Mouse (Mus musculus): ENCODE data around the gene Zbtb20. TPM values are rescaled to one million over a fixed set of nuclear protein-coding genes. Genes with fewer than 3 reads are reported as not detected.

Gene Zbtb20
- total and polyA plus RNA-seq, 3 experiments, result 1.8 to 18.1 (median 6.6) TPM

DNA sequence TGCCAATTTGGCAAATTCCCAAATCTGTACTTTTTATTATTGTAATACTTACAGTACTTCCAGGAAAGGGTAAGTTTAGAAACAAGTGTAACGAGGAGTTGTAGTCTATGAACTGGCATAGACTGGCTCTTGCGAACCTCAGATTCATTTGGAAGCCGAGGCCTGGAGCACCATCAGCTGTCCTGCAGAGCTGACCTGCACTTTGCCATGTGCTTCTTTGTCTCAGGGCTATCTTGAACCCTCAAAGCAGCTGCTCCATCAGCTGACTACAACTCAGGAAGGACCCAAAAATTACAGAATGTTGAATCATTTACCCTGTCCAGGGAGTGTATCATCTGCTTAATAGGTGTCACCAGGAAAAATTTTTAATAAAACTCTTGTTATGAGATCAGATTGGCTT is 448.3 kb downstream of the Zbtb20 start:
- no peak for TF ChIP-seq CTCF (IDR thresholded peaks at IDR 0.05; ENCODE audit: low read depth, low read length)
- no peak for TF ChIP-seq GATA1 (IDR thresholded peaks at IDR 0.05; ENCODE audit: borderline replicate concordance, low read length)
- TF ChIP-seq GATA2 (IDR thresholded peaks at IDR 0.05; ENCODE audit: borderline replicate concordance, low read depth, low read length), result no peak
- no peak for TF ChIP-seq TAL1 (conservative IDR thresholded peaks at IDR 0.05; ENCODE audit: low read depth, low read length)
- no peak for TF ChIP-seq POLR2AphosphoS5 (IDR thresholded peaks at IDR 0.05; ENCODE audit: insufficient replicate concordance, low read depth, low read length)
- no peaks in the 10 kb centered on the region for H3K4me1 ChIP-seq (ENCODE audit: insufficient read depth, low read depth, low read length)
- H3K4me3 ChIP-seq (ENCODE audit: low read depth, low read length), result no peak overlapping the region
- ATAC-seq (ENCODE audit: extremely low read depth, insufficient number of reproducible peaks, low FRiP score, poor library complexity, severe bottlenecking) (no peak), DNase-seq (ENCODE audit: low spot score) (no peak)
- no peaks in the 10 kb centered on the region for H3K36me3 ChIP-seq (replicated peaks)
- H3K27me3 ChIP-seq (ENCODE audit: insufficient read depth, low read length), result no peaks in the 10 kb centered on the region
- no peaks in the 10 kb centered on the region for H3K9me3 ChIP-seq (replicated peaks)

DNA sequence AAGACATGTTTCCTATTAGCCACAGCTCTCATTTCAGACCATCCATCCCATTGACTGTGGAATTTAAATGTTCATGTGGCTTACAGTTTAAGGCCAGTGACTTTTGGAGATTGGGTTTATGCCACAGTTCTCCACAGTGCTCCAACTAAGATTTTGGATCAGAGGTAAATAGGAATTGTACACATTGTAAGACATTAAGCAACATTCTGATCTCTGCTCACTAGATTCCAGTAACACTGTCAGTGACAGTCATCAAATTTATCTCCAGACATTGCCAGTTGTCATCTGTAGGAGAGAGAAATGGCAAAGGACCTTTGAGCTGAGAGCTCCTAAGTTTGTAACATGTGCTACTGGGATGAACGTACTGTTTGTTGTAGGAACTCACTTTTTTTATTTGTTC is 452.5 kb downstream of the Zbtb20 start:
- ATAC-seq (ENCODE audit: extremely low read depth, insufficient number of reproducible peaks, low FRiP score, poor library complexity, severe bottlenecking) (no peak), DNase-seq (ENCODE audit: low spot score) (no peak)
- Histone ChIP-seq H3K9me3 (replicated peaks) (no peaks in the 10 kb centered on the region), H3K4me1 (ENCODE audit: insufficient read depth, low read depth, low read length) (no peaks in the 10 kb centered on the region), H3K4me3 (ENCODE audit: low read depth, low read length) (no peak overlapping the region), H3K36me3 (replicated peaks) (no peaks in the 10 kb centered on the region), H3K27me3 (ENCODE audit: insufficient read depth, low read length) (no peaks in the 10 kb centered on the region)
- TF ChIP-seq TAL1 (conservative IDR thresholded peaks at IDR 0.05; ENCODE audit: low read depth, low read length) (no peak), POLR2AphosphoS5 (IDR thresholded peaks at IDR 0.05; ENCODE audit: insufficient replicate concordance, low read depth, low read length) (no peak), GATA1 (IDR thresholded peaks at IDR 0.05; ENCODE audit: borderline replicate concordance, low read length) (no peak), GATA2 (IDR thresholded peaks at IDR 0.05; ENCODE audit: borderline replicate concordance, low read depth, low read length) (no peak), CTCF (IDR thresholded peaks at IDR 0.05; ENCODE audit: low read depth, low read length) (no peak)

DNA sequence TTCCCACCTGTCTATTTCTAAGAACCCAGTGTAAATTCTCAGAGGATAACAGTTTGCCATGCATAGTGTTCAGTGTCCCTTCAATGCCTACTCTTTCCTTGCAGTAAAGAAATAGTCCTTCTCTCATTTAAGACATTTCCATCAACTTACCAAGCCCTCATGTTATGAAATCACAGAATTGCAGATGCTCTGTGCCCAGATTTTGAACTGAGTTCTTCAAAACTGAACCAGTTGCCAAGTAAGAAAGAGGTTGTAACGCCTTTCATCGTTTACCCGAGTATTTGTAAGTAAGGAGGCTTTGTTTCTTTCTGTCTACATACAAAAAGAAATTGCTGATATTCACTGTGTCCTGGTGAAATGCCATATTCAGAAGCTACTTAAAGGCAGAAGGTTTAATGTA is 454.5 kb downstream of the Zbtb20 start:
- DNase-seq (ENCODE audit: low spot score), result no peak
- Histone ChIP-seq H3K4me3 (ENCODE audit: low read depth, low read length) (no peak overlapping the region), H3K27me3 (ENCODE audit: insufficient read depth, low read length) (no peaks in the 10 kb centered on the region), H3K9me3 (replicated peaks) (no peaks in the 10 kb centered on the region), H3K4me1 (ENCODE audit: insufficient read depth, low read depth, low read length) (no peaks in the 10 kb centered on the region), H3K36me3 (replicated peaks) (no peaks in the 10 kb centered on the region)
- TF ChIP-seq GATA1 (IDR thresholded peaks at IDR 0.05; ENCODE audit: borderline replicate concordance, low read length) (no peak), TAL1 (conservative IDR thresholded peaks at IDR 0.05; ENCODE audit: low read depth, low read length) (no peak), CTCF (IDR thresholded peaks at IDR 0.05; ENCODE audit: low read depth, low read length) (no peak), GATA2 (IDR thresholded peaks at IDR 0.05; ENCODE audit: borderline replicate concordance, low read depth, low read length) (no peak), POLR2AphosphoS5 (IDR thresholded peaks at IDR 0.05; ENCODE audit: insufficient replicate concordance, low read depth, low read length) (no peak)
- ATAC-seq (ENCODE audit: extremely low read depth, insufficient number of reproducible peaks, low FRiP score, poor library complexity, severe bottlenecking), result no peak

GRCm38 (mm10) chr16:43331440-43331839 is 455.8 kb downstream of the Zbtb20 start:
- Histone ChIP-seq H3K27me3 (ENCODE audit: insufficient read depth, low read length) (no peaks in the 10 kb centered on the region), H3K4me1 (ENCODE audit: insufficient read depth, low read depth, low read length) (no peaks in the 10 kb centered on the region), H3K4me3 (ENCODE audit: low read depth, low read length) (no peak overlapping the region), H3K9me3 (replicated peaks) (no peaks in the 10 kb centered on the region), H3K36me3 (replicated peaks) (no peaks in the 10 kb centered on the region)
- TF ChIP-seq CTCF (IDR thresholded peaks at IDR 0.05; ENCODE audit: low read depth, low read length) (no peak), GATA2 (IDR thresholded peaks at IDR 0.05; ENCODE audit: borderline replicate concordance, low read depth, low read length) (no peak), POLR2AphosphoS5 (IDR thresholded peaks at IDR 0.05; ENCODE audit: insufficient replicate concordance, low read depth, low read length) (no peak), TAL1 (conservative IDR thresholded peaks at IDR 0.05; ENCODE audit: low read depth, low read length) (no peak), GATA1 (IDR thresholded peaks at IDR 0.05; ENCODE audit: borderline replicate concordance, low read length) (no peak)
- DNase-seq (ENCODE audit: low spot score) (no peak), ATAC-seq (ENCODE audit: extremely low read depth, insufficient number of reproducible peaks, low FRiP score, poor library complexity, severe bottlenecking) (no peak)

DNA sequence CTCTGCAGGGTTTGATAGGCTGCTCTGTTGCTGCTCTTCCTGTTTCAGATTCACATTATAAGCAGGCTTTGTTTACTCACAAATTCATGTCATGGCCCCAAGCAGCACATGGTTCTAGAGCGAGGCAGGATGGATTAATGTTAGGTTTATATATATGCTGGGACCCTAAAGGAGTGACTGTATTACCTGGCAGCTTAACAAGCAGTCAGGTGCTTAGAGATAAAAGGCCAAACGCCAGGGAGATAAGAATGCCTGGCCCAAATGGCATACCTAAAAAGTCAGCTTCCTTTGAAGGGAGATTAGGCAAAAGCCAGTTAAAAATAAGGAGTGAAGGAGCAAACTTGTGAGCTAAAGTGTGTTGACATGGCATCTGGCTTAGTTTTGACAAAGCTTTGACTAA is 457.1 kb downstream of the Zbtb20 start:
- H3K9me3 ChIP-seq (replicated peaks), result no peaks in the 10 kb centered on the region
- no peaks in the 10 kb centered on the region for H3K36me3 ChIP-seq (replicated peaks)
- H3K4me3 ChIP-seq (ENCODE audit: low read depth, low read length), result no peak overlapping the region
- DNase-seq (ENCODE audit: low spot score) (no peak), ATAC-seq (ENCODE audit: extremely low read depth, insufficient number of reproducible peaks, low FRiP score, poor library complexity, severe bottlenecking) (no peak)
- no peaks in the 10 kb centered on the region for H3K4me1 ChIP-seq (ENCODE audit: insufficient read depth, low read depth, low read length)
- TF ChIP-seq CTCF (IDR thresholded peaks at IDR 0.05; ENCODE audit: low read depth, low read length), result no peak
- TF ChIP-seq TAL1 (conservative IDR thresholded peaks at IDR 0.05; ENCODE audit: low read depth, low read length), result no peak
- no peak for TF ChIP-seq POLR2AphosphoS5 (IDR thresholded peaks at IDR 0.05; ENCODE audit: insufficient replicate concordance, low read depth, low read length)
- no peak for TF ChIP-seq GATA2 (IDR thresholded peaks at IDR 0.05; ENCODE audit: borderline replicate concordance, low read depth, low read length)
- no peak for TF ChIP-seq GATA1 (IDR thresholded peaks at IDR 0.05; ENCODE audit: borderline replicate concordance, low read length)
- H3K27me3 ChIP-seq (ENCODE audit: insufficient read depth, low read length), result no peaks in the 10 kb centered on the region

DNA sequence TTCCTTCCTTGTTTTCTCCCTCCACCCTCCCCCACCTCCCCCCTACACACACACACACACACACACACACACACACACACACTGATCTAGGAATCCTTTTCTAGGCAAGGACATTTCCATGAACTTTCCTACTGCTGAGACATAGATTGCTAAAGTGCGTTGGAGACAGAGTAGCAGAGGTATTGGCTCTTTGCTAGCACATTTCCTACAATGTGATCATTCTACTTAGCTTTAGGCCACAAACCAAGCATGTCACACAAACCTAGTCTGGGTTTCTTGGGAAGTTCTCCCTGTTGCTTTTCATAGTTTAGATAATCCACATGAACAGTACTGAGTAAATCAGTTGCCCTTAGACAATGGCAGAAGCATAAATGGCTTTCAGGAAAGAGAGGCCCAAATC is 457.6 kb downstream of the Zbtb20 start:
- no peaks in the 10 kb centered on the region for H3K27me3 ChIP-seq (ENCODE audit: insufficient read depth, low read length)
- no peaks in the 10 kb centered on the region for H3K4me1 ChIP-seq (ENCODE audit: insufficient read depth, low read depth, low read length)
- ATAC-seq (ENCODE audit: extremely low read depth, insufficient number of reproducible peaks, low FRiP score, poor library complexity, severe bottlenecking), result no peak
- TF ChIP-seq GATA2 (IDR thresholded peaks at IDR 0.05; ENCODE audit: borderline replicate concordance, low read depth, low read length) (no peak), POLR2AphosphoS5 (IDR thresholded peaks at IDR 0.05; ENCODE audit: insufficient replicate concordance, low read depth, low read length) (no peak), TAL1 (conservative IDR thresholded peaks at IDR 0.05; ENCODE audit: low read depth, low read length) (no peak), CTCF (IDR thresholded peaks at IDR 0.05; ENCODE audit: low read depth, low read length) (no peak), GATA1 (IDR thresholded peaks at IDR 0.05; ENCODE audit: borderline replicate concordance, low read length) (no peak)
- no peaks in the 10 kb centered on the region for H3K36me3 ChIP-seq (replicated peaks)
- H3K4me3 ChIP-seq (ENCODE audit: low read depth, low read length), result no peak overlapping the region
- DNase-seq (ENCODE audit: low spot score), result no peak
- H3K9me3 ChIP-seq (replicated peaks), result no peaks in the 10 kb centered on the region

Measured in G1E (cell line).